Mouse (Mus musculus): ENCODE results near the gene B3gnt6. TPM values are rescaled to one million over a fixed set of nuclear protein-coding genes. Genes with fewer than 3 reads are reported as not detected.

B3gnt6 gene
- polyA plus RNA-seq, 1 experiment from 2014 or later = 0.06 TPM

DNA sequence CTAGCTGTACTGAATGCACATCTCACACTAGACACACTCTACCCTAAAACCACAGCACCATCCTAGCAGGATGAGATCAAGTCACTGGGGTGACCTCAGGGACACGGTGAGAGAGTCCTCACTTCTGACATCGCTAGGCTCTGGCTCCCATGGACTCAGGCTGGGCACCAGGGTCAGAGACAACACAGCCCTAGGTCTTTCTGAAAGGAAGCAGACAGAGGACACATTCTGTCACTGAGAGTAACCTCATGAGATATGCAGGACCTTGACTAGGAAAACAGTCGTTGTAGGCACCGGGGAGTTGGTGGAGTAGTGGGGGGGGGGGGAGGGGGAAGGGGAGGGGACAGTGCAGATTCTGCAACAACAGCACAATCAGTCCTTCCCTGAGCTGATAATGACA lies 25.9 kb downstream of the B3gnt6 start:
- no peaks in the 10 kb centered on the region for H3K36me3 ChIP-seq
- no peak for DNase-seq (ENCODE audit: low spot score)
- H3K27ac ChIP-seq (replicated peaks) = no peak overlapping the region
- H3K27me3 ChIP-seq (ENCODE audit: low read depth, poor library complexity, severe bottlenecking) = peaks cover 17% of the 10 kb centered on the region
- H3K4me1 ChIP-seq = peaks cover 33% of the 10 kb centered on the region
- no peaks in the 10 kb centered on the region for H3K9me3 ChIP-seq (replicated peaks)
- no peak overlapping the region for H3K4me3 ChIP-seq
- WGBS = 65% methylated on average over 4 of the region's 4 CpGs

DNA sequence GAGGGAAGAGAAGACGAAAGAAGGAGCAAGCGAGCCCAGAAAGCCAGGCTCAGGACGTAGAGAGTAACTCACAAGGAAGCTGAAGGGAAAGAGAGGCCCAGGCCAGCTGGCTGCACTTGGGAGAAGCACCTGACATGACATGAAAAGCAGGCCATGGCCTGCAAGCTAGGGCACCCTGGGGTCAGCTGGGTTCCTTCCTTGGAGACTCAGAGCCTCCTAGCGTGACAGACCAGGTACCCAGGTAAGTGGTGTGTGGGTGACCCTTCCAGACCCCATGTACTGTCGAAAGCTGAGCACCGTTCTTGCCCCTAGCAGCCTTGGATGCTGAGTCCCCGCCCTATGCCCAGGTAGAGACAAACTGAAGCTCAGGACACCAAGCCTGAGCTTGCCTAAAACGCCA lies 26.6 kb downstream of the B3gnt6 start:
- 87% methylated on average over 8 of the region's 8 CpGs for WGBS
- Histone ChIP-seq H3K27ac (replicated peaks) (no peak overlapping the region), H3K9me3 (replicated peaks) (no peaks in the 10 kb centered on the region), H3K27me3 (ENCODE audit: low read depth, poor library complexity, severe bottlenecking) (peaks cover 17% of the 10 kb centered on the region), H3K4me3 (no peak overlapping the region), H3K4me1 (peaks cover 26% of the 10 kb centered on the region), H3K36me3 (no peaks in the 10 kb centered on the region)
- DNase-seq (ENCODE audit: low spot score) = no peak

DNA sequence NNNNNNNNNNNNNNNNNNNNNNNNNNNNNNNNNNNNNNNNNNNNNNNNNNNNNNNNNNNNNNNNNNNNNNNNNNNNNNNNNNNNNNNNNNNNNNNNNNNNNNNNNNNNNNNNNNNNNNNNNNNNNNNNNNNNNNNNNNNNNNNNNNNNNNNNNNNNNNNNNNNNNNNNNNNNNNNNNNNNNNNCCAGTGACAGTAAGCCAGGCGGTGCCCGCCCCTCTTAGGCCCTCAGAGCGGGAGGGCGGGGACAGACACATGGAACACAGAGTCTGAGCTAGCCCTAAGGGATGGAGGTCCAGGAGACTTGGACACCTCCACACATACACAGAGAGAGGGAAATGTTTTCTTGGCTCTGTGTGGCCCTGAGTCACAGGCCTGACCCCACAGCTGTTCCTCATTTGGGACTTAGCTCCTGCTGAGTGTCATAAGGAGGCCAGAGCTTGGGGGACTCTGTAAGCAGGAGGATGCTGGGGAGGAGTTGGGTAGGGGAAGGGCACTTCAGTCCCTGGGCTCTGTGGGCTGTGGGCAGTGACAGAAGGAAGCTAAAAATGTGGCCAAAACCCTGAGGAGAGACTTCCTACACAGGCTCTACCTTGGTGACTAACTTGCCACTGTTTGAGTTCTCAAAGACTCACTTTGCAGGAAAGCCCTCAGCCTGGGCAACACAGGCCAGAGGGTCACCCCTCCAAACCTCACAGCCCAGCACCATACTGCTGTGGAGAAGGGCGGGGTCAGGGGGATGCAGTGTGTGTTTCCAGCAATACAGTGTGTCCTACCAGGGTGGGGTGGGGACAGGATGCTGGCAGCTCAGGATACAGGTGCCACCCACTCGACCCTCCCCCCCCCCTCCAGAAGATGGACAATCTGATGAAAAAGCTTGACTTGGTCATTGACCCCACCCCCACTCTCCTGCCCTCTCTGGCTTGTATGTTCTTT lies 27.9 kb downstream of the B3gnt6 start:
- H3K9me3 ChIP-seq (replicated peaks) = no peaks in the 10 kb centered on the region
- no peaks in the 10 kb centered on the region for H3K36me3 ChIP-seq
- H3K4me3 ChIP-seq = no peak overlapping the region
- H3K27me3 ChIP-seq (ENCODE audit: low read depth, poor library complexity, severe bottlenecking) = peaks cover 5% of the 10 kb centered on the region
- 55% methylated on average over 6 of the region's 6 CpGs for WGBS
- peak overlapping the region; percentile 63 for H3K27ac ChIP-seq (replicated peaks)
- peaks cover 16% of the 10 kb centered on the region for H3K4me1 ChIP-seq
- DNase-seq (ENCODE audit: low spot score) = no peak

DNA sequence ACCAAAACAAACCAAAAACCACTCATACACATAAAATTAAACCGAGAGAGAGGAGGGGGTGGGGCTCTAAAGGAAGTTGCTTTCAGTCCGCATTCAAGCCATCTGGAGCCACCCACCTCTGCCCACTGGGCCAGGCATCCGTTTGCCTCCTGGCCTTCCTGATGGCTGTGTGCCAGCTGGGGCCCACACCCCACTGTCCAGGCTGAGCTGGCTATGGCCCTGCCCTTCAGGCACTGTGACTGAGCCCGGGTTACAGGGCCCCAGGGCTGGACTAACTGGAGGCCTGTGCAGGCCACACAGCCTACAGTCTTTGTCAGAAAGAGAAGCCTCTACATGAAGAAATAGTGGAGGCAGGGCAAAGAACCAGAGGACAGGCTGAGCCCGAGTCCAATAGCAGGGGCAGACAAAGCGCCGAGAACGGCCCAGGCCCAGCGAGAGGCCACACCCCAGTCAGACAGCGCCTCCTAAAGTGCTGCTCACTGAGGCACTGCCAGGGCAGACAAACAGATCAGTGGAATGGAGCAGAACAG lies 34.2 kb downstream of the B3gnt6 start:
- Histone ChIP-seq H3K4me3 (no peak overlapping the region), H3K9me3 (replicated peaks) (no peaks in the 10 kb centered on the region), H3K27ac (replicated peaks) (peak overlapping the region; percentile 64), H3K4me1 (peaks cover 27% of the 10 kb centered on the region), H3K27me3 (ENCODE audit: low read depth, poor library complexity, severe bottlenecking) (no peaks in the 10 kb centered on the region), H3K36me3 (no peaks in the 10 kb centered on the region)
- DNase-seq (ENCODE audit: low spot score) = no peak
- 78% methylated on average over 10 of the region's 10 CpGs for WGBS

DNA sequence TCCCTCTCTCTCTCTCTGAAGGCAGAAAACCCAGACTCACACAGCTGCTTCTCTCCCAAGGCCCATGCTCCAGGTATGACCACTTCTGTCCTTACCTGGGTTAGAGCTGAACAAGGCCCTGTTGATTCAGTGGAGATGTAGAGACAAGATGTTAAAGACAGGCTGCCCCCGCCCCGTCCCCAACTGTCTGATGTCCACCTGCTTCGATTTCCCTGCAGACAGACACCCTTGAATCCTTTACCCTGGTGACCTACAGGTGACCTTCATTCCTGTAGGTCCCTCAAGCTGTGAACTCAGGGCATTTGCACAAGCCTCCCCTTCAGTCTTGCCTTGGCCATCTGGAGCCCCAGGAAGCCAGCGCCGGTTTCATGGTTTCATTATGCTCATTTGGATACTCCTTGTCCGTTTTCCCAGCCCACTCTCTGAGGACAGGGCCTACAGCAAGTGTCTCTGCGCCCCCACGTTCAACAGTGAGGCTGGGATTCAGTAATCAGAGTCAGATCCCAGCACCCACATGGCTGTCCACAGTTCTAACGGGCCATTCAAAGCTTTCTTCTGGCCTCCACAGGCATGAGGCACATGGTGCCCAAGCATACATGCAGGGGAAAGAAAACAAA lies 34.8 kb downstream of the B3gnt6 start:
- no peak for DNase-seq (ENCODE audit: low spot score)
- H3K36me3 ChIP-seq = no peaks in the 10 kb centered on the region
- 0 out of 2 replicates have a peak overlapping the region, but pooled peaks have one; percentile 64 for H3K27ac ChIP-seq (replicated peaks)
- peaks cover 28% of the 10 kb centered on the region for H3K4me1 ChIP-seq
- WGBS = 85% methylated on average over 9 of the region's 9 CpGs
- no peaks in the 10 kb centered on the region for H3K9me3 ChIP-seq (replicated peaks)
- H3K27me3 ChIP-seq (ENCODE audit: low read depth, poor library complexity, severe bottlenecking) = no peaks in the 10 kb centered on the region
- H3K4me3 ChIP-seq = no peak overlapping the region

DNA sequence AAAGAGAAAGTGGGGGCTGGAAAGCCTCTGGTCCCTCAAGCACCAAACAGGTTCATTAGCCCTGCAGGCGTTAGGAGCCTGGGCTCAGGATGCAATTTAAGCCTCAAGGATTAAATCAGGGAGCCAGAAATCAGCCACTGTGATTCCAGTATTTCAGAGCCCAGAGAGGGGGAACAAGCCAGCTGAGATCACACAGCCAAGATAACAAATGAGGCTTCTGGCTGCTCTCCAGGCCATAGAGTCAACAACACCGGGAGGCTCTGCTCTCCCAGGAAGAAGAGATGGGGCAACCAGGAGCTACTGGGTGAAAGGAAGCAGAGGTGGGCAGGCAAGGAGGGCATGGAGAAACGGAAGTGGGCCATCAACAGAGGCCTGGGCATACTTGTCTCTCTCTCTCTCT lies 35.6 kb downstream of the B3gnt6 start:
- no peak overlapping the region for H3K4me3 ChIP-seq
- H3K27ac ChIP-seq (replicated peaks) = no peak overlapping the region
- H3K36me3 ChIP-seq = no peaks in the 10 kb centered on the region
- DNase-seq (ENCODE audit: low spot score) = no peak
- H3K9me3 ChIP-seq (replicated peaks) = no peaks in the 10 kb centered on the region
- peaks cover 35% of the 10 kb centered on the region for H3K4me1 ChIP-seq
- H3K27me3 ChIP-seq (ENCODE audit: low read depth, poor library complexity, severe bottlenecking) = no peaks in the 10 kb centered on the region
- WGBS = 48% methylated on average over 3 of the region's 3 CpGs

DNA sequence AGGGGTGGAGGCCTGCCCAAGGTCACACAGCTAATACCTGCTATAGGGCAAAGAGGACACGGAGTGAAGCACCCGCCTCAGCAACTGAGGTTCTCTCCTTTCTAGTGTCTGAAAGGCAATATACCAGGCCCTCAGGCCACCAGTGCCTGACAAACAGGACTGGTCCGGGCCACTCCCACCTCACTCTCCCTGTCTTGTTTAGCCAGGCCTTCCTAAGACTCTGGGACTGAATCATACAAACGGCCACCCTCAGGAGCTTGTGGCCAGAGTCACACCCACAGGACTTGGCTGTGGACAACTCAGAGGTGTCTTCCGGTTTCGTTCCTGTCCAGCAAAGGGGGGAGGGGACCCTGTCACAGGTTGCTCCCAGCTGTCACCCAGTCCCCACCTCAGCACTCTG lies 37.0 kb downstream of the B3gnt6 start:
- Histone ChIP-seq H3K36me3 (no peaks in the 10 kb centered on the region), H3K27ac (replicated peaks) (no peak overlapping the region), H3K4me1 (peaks cover 39% of the 10 kb centered on the region), H3K9me3 (replicated peaks) (no peaks in the 10 kb centered on the region), H3K27me3 (ENCODE audit: low read depth, poor library complexity, severe bottlenecking) (no peaks in the 10 kb centered on the region), H3K4me3 (no peak overlapping the region)
- DNase-seq (ENCODE audit: low spot score) = no peak
- WGBS = 80% methylated on average over 6 of the region's 6 CpGs

DNA sequence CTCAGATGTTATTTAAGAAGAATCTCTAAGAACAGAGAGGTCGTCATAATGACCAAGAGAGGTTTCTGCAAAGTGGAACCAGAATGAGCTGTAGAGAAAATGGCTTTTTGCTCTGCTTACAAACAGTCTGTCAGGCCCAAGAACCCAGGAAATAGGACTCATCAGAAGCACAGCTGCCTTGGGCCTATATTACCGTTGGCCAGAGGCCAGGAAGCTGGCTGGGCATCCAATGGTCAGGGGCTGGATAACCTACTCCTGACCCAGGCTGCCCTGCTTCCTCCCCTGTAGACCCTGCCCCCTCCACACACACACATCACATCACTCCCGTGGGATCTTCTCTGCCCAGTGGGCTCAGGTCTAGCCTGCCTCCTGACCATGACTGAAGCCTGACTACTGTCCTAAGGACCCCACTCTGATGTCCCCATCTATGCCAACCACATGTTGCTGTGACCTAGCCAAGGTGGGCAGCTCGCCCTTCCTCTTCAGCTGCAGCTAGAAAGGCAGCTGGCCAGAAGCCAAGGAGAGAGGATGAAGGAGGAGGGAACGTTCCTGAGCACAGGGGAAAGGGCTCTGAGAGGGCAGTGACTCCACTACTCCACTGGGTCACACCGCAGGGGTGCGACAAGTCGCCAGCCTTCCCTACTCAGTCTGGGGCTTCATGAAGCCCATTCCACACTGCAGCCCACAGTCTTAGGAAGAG lies 39.1 kb downstream of the B3gnt6 start:
- no peak for DNase-seq (ENCODE audit: low spot score)
- no peaks in the 10 kb centered on the region for H3K36me3 ChIP-seq
- H3K4me3 ChIP-seq = no peak overlapping the region
- no peaks in the 10 kb centered on the region for H3K27me3 ChIP-seq (ENCODE audit: low read depth, poor library complexity, severe bottlenecking)
- peaks cover 49% of the 10 kb centered on the region for H3K4me1 ChIP-seq
- no peak overlapping the region for H3K27ac ChIP-seq (replicated peaks)
- 73% methylated on average over 8 of the region's 8 CpGs for WGBS
- H3K9me3 ChIP-seq (replicated peaks) = no peaks in the 10 kb centered on the region

DNA sequence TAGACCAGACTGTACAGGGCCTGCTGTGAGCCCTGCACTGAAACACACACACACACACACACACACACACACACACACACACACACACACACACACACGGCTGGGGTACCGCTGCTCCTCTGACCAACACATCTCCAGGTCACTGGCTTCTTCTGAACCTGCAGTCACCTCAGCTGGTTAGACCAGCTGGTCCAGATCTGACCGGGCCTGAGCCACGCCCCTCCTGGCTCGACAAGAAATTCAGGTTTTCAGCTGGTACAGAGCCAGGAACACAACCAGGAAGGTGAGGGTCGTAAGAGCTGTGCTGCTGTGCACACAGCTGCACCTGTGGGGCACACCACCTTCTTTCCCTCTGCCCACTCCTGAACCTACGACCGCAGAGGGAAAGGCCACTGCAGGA lies 40.8 kb downstream of the B3gnt6 start:
- 60% methylated on average over 8 of the region's 8 CpGs for WGBS

DNA sequence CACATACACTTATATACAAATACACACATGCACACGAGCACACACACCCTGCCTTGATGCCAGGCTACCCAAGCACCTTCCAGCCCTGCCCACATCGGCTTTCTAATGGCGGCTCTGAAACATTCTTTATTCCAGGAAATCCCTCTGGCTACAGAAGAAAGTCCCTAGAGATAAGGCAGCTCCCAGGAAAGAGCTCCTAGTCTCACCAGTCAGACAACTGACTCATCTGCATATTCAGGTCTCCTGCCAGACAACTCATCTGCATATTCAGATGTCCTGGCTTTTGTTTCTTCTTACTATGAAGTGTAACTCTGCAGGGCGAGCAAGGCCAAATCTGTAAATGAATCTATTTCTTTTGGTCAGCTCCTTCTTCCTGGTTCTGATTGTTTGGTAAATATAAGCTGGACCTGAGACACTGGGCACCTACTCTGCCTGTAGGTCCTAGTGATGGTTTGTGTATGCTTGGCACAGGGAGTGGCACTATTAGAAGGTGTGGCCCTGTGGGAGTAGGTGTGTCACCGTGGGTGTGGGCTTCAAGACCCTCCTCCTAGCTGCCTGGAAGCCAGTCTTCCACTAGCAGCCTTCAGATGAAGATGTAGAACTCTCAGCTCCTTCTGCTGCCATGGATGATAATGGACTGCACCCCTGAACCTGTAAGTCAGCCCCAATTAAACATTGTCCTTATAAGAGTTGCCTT lies 41.5 kb downstream of the B3gnt6 start:
- Histone ChIP-seq H3K36me3 (no peaks in the 10 kb centered on the region), H3K4me1 (peaks cover 42% of the 10 kb centered on the region), H3K27ac (replicated peaks) (no peak overlapping the region), H3K4me3 (no peak overlapping the region), H3K27me3 (ENCODE audit: low read depth, poor library complexity, severe bottlenecking) (no peaks in the 10 kb centered on the region), H3K9me3 (replicated peaks) (no peaks in the 10 kb centered on the region)
- WGBS = 63% methylated on average over 5 of the region's 5 CpGs
- no peak for DNase-seq (ENCODE audit: low spot score)

More for the DNA sequence above, 40.8 kb downstream of the B3gnt6 start:
- H3K9me3 ChIP-seq (replicated peaks) = no peaks in the 10 kb centered on the region
- no peaks in the 10 kb centered on the region for H3K36me3 ChIP-seq
- no peaks in the 10 kb centered on the region for H3K27me3 ChIP-seq (ENCODE audit: low read depth, poor library complexity, severe bottlenecking)
- H3K4me3 ChIP-seq = no peak overlapping the region
- DNase-seq (ENCODE audit: low spot score) = no peak
- H3K27ac ChIP-seq (replicated peaks) = no peak overlapping the region; the same call in 1 of the 2 replicates
- peaks cover 42% of the 10 kb centered on the region for H3K4me1 ChIP-seq

DNA sequence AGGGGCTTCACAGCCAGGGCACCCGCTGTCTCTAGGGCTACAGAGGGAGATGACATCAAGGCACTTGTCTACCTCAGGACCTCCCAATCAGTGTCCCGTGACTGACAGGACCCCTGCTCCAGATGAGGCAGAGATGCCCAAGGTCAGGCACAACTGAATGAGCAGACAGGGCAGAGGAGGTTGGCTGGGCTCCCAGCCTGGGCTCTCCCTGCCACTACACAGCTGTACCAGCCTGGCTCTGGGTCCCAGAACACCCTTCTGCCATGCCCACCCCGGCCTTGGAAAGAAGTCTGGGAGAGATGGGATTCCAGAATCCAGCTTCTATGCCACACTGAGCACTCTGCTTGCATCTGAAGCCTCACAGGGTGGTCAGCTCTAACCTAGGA lies 43.0 kb downstream of the B3gnt6 start:
- no peak overlapping the region; the same call in 1 of the 2 replicates for H3K27ac ChIP-seq (replicated peaks)
- no peaks in the 10 kb centered on the region for H3K36me3 ChIP-seq
- WGBS = 54% methylated on average over 3 of the region's 3 CpGs
- no peaks in the 10 kb centered on the region for H3K27me3 ChIP-seq (ENCODE audit: low read depth, poor library complexity, severe bottlenecking)
- DNase-seq (ENCODE audit: low spot score) = no peak
- H3K4me3 ChIP-seq = no peak overlapping the region
- no peaks in the 10 kb centered on the region for H3K9me3 ChIP-seq (replicated peaks)
- H3K4me1 ChIP-seq = peaks cover 57% of the 10 kb centered on the region
